Mouse (Mus musculus): Measurements from ENCODE around the gene Ddx28. TPM values are rescaled to one million over a fixed set of nuclear protein-coding genes. Genes with fewer than 3 reads are reported as not detected.

Gene Ddx28
- total and polyA plus RNA-seq, 2 experiments from 2014 or later, result 20.2 to 36.7 TPM

- H3K9me3 ChIP-seq (ENCODE audit: low read length), result no peaks in the 10 kb centered on the region
- DNase-seq (ENCODE audit: low spot score), result no peak
- H3K4me2 ChIP-seq (ENCODE audit: low read depth, low read length), result no peak overlapping the region
- H3K36me3 ChIP-seq (ENCODE audit: insufficient read depth, low read length), result peaks cover 9% of the 10 kb centered on the region
- WGBS, result 90% methylated on average over 3 of the region's 3 CpGs
- no peaks in the 10 kb centered on the region for H3K27me3 ChIP-seq (ENCODE audit: insufficient read depth, low read length)
- TF ChIP-seq CTCF (IDR thresholded peaks at IDR 0.05; ENCODE audit: low read depth), result no peak
- no peak for ATAC-seq
- no peak overlapping the region for H3K9ac ChIP-seq (replicated peaks; ENCODE audit: low read length)
- H3K4me1 ChIP-seq (ENCODE audit: insufficient read depth, low read length), result no peaks in the 10 kb centered on the region
- no peak overlapping the region for H3K4me3 ChIP-seq (ENCODE audit: low read length)
- H3K27ac ChIP-seq, result no peak overlapping the region
These were observed 32.5 kb upstream of the Ddx28 start for GRCm38 (mm10) chr8:106044151-106044550.

- Histone ChIP-seq H3K4me3 (ENCODE audit: low read length) (no peak overlapping the region), H3K27ac (no peak overlapping the region), H3K9ac (replicated peaks; ENCODE audit: low read length) (no peak overlapping the region), H3K9me3 (ENCODE audit: low read length) (no peaks in the 10 kb centered on the region), H3K36me3 (ENCODE audit: insufficient read depth, low read length) (peaks cover 6% of the 10 kb centered on the region), H3K27me3 (ENCODE audit: insufficient read depth, low read length) (no peaks in the 10 kb centered on the region), H3K4me2 (ENCODE audit: low read depth, low read length) (no peak overlapping the region), H3K4me1 (ENCODE audit: insufficient read depth, low read length) (no peaks in the 10 kb centered on the region)
- TF ChIP-seq CTCF (IDR thresholded peaks at IDR 0.05; ENCODE audit: low read depth), result no peak
- ATAC-seq, result no peak
- WGBS, result 83% methylated on average over 2 of the region's 2 CpGs
- no peak for DNase-seq (ENCODE audit: low spot score)
These were observed 31.4 kb upstream of the Ddx28 start for GRCm38 (mm10) chr8:106043055-106043454.

GRCm38 (mm10) chr8:106040218-106040617, 28.5 kb upstream of the Ddx28 start:
- H3K4me3 ChIP-seq (ENCODE audit: low read length), result no peak overlapping the region
- peaks cover 3% of the 10 kb centered on the region; the same call in 1 of the 2 replicates for H3K36me3 ChIP-seq (ENCODE audit: insufficient read depth, low read length)
- H3K27ac ChIP-seq, result no peak overlapping the region
- H3K9me3 ChIP-seq (ENCODE audit: low read length), result no peaks in the 10 kb centered on the region
- H3K9ac ChIP-seq (replicated peaks; ENCODE audit: low read length), result no peak overlapping the region
- no peaks in the 10 kb centered on the region for H3K4me1 ChIP-seq (ENCODE audit: insufficient read depth, low read length)
- no peaks in the 10 kb centered on the region for H3K27me3 ChIP-seq (ENCODE audit: insufficient read depth, low read length)
- DNase-seq (ENCODE audit: low spot score) (no peak), ATAC-seq (no peak)
- H3K4me2 ChIP-seq (ENCODE audit: low read depth, low read length), result no peak overlapping the region
- WGBS, result 88% methylated on average over 4 of the region's 4 CpGs
- TF ChIP-seq CTCF (IDR thresholded peaks at IDR 0.05; ENCODE audit: low read depth), result no peak

DNA sequence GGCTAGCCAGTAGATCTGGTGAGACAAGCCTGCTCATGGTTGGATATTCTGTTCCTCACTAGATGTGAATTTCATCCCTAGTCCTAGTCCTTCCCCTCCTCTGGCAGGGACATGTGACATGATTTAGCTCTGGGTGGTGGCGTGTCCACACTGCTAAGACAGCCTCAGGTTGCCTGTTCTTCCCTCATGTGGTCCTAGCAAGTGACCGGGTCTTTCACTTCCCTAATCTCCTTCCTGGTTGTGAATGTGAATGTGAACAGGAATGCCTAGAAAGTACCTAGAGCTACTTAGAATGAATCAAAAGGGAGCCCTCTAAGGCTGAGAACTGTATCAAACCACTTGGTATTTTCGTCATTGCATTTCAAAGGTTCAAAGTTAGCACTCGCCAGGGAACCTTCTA, 27.9 kb upstream of the Ddx28 start:
- Histone ChIP-seq H3K36me3 (ENCODE audit: insufficient read depth, low read length) (peaks cover 3% of the 10 kb centered on the region; the same call in 1 of the 2 replicates), H3K9me3 (ENCODE audit: low read length) (no peaks in the 10 kb centered on the region), H3K4me3 (ENCODE audit: low read length) (no peak overlapping the region), H3K27me3 (ENCODE audit: insufficient read depth, low read length) (no peaks in the 10 kb centered on the region), H3K9ac (replicated peaks; ENCODE audit: low read length) (no peak overlapping the region), H3K4me2 (ENCODE audit: low read depth, low read length) (no peak overlapping the region), H3K27ac (no peak overlapping the region), H3K4me1 (ENCODE audit: insufficient read depth, low read length) (no peaks in the 10 kb centered on the region)
- no peak for ATAC-seq
- TF ChIP-seq CTCF (IDR thresholded peaks at IDR 0.05; ENCODE audit: low read depth), result no peak
- no peak for DNase-seq (ENCODE audit: low spot score)
- WGBS, result 89% methylated on average over 4 of the region's 4 CpGs

DNA sequence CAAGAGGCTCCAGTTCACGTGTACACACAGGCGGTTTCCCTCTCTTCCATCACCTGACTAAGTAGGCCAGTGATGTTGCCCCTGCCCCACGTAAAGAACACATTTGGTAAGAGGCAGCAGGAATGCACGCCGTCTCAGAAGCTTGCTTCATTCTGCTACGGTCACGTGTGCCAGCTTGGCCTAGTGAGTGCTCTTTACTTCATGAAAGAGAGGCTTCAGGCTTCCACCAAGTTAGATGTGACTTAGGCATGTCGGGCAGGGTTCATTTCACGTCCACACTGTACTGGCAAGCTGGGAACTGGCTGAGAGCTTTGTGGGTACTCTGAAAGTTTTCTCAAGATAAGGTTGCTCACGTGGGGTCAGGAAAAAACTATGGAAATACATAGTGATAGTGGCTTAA, 27.0 kb upstream of the Ddx28 start:
- no peaks in the 10 kb centered on the region for H3K4me1 ChIP-seq (ENCODE audit: insufficient read depth, low read length)

GRCm38 (mm10) chr8:106022483-106022882, 10.8 kb upstream of the Ddx28 start:
- peak; percentile 97 for TF ChIP-seq CTCF (IDR thresholded peaks at IDR 0.05; ENCODE audit: low read depth)
- H3K4me1 ChIP-seq (ENCODE audit: insufficient read depth, low read length), result no peaks in the 10 kb centered on the region
- H3K4me2 ChIP-seq (ENCODE audit: low read depth, low read length), result no peak overlapping the region
- ATAC-seq (peak; percentile 72; the same call in 1 of the 2 replicates), DNase-seq (ENCODE audit: low spot score) (peak; percentile 89)
- H3K9me3 ChIP-seq (ENCODE audit: low read length), result no peaks in the 10 kb centered on the region
- H3K27ac ChIP-seq, result no peak overlapping the region
- H3K4me3 ChIP-seq (ENCODE audit: low read length), result no peak overlapping the region
- H3K27me3 ChIP-seq (ENCODE audit: insufficient read depth, low read length), result no peaks in the 10 kb centered on the region
- no peak overlapping the region for H3K9ac ChIP-seq (replicated peaks; ENCODE audit: low read length)
- peaks cover 4% of the 10 kb centered on the region; the same call in 1 of the 2 replicates for H3K36me3 ChIP-seq (ENCODE audit: insufficient read depth, low read length)

More for the DNA sequence above, 27.0 kb upstream of the Ddx28 start:
- Histone ChIP-seq H3K9me3 (ENCODE audit: low read length) (no peaks in the 10 kb centered on the region), H3K4me3 (ENCODE audit: low read length) (no peak overlapping the region), H3K27me3 (ENCODE audit: insufficient read depth, low read length) (no peaks in the 10 kb centered on the region), H3K27ac (no peak overlapping the region), H3K36me3 (ENCODE audit: insufficient read depth, low read length) (peaks cover 3% of the 10 kb centered on the region; the same call in 1 of the 2 replicates), H3K9ac (replicated peaks; ENCODE audit: low read length) (no peak overlapping the region), H3K4me2 (ENCODE audit: low read depth, low read length) (no peak overlapping the region)
- ATAC-seq (no peak), DNase-seq (ENCODE audit: low spot score) (no peak)
- WGBS, result 92% methylated on average over 10 of the region's 10 CpGs
- no peak for TF ChIP-seq CTCF (IDR thresholded peaks at IDR 0.05; ENCODE audit: low read depth)

GRCm38 (mm10) chr8:106018039-106018438, 6.4 kb upstream of the Ddx28 start:
- H3K27ac ChIP-seq, result no peak overlapping the region
- H3K4me2 ChIP-seq (ENCODE audit: low read depth, low read length), result no peak overlapping the region
- H3K27me3 ChIP-seq (ENCODE audit: insufficient read depth, low read length), result no peaks in the 10 kb centered on the region
- ATAC-seq (no peak), DNase-seq (ENCODE audit: low spot score) (no peak)
- peaks cover 10% of the 10 kb centered on the region; the same call in 1 of the 2 replicates for H3K36me3 ChIP-seq (ENCODE audit: insufficient read depth, low read length)
- no peaks in the 10 kb centered on the region for H3K9me3 ChIP-seq (ENCODE audit: low read length)
- H3K4me1 ChIP-seq (ENCODE audit: insufficient read depth, low read length), result no peaks in the 10 kb centered on the region
- WGBS, result 91% methylated on average over 3 of the region's 3 CpGs
- no peak overlapping the region for H3K9ac ChIP-seq (replicated peaks; ENCODE audit: low read length)
- H3K4me3 ChIP-seq (ENCODE audit: low read length), result no peak overlapping the region
- no peak for TF ChIP-seq CTCF (IDR thresholded peaks at IDR 0.05; ENCODE audit: low read depth)
